Mouse (Mus musculus): Measurements from ENCODE around the gene Tab1.

GRCm38 (mm10) chr15:80157197-80157943 lies 24.4 kb downstream of the Tab1 start:
- TF ChIP-seq ZC3H11A (IDR thresholded peaks at IDR 0.05; ENCODE audit: borderline replicate concordance, low read depth, low read length), result no peak
- no peak for TF ChIP-seq ZNF384 (IDR thresholded peaks at IDR 0.05; ENCODE audit: low read depth, low read length)
- TF ChIP-seq CHD2 (IDR thresholded peaks at IDR 0.05; ENCODE audit: low read depth, low read length), result no peak
- no peak for TF ChIP-seq MAFK (IDR thresholded peaks at IDR 0.05; ENCODE audit: insufficient read depth, low read depth, low read length)

All from ES-E14 (cell line).